Mouse (Mus musculus) spleen, adult 2 months (tissue): Measurements from ENCODE around the gene Ric1.

Experiments
- CTCF ChIP-seq: fragments of 200-500 bp; IDR thresholded peaks from 2 replicates; pipeline ENCODE4 v1.5.1; 2011; ENCODE audit warnings: mild to moderate bottlenecking, inconsistent platforms; ENCODE audit not compliant: insufficient read depth, insufficient read length, insufficient replicate concordance; ENCODE audit errors: extremely low read depth
- POLR2A ChIP-seq: fragments of 200-500 bp; IDR thresholded peaks from 2 replicates; pipeline ENCODE4 v1.6.1; 2011; ENCODE audit warnings: low read depth, low read length, inconsistent platforms

- TF ChIP-seq CTCF (no peak), POLR2A (no peak)
Observed at GRCm38 (mm10) chr19:29596276-29596675, 74.2 kb downstream of the Ric1 start.
